Mouse (Mus musculus): ENCODE data around the gene Srebf1. TPM values are rescaled to one million over a fixed set of nuclear protein-coding genes. Genes with fewer than 3 reads are reported as not detected.

Gene Srebf1
- total RNA-seq, 4 experiments from 2014 or later: 85.8 to 103 (median 100) TPM

GRCm38 (mm10) chr11:60150677-60151076 is 71.7 kb downstream of the Srebf1 start:
- DNase-seq (ENCODE audit: low spot score in 2 of 2): no peak

Small RNA genes within 50 kb of the gene (microRNA-seq; reads per million reads assigned to microRNA genes)
- 0.63 to 0.88 reads per million in 2 experiments for gene Mir6921
- gene Mir6922: 0.44 to 0.63 reads per million in 2 experiments

Other genes with a start within 250 kb of the Srebf1 start
- 1 to 10 TPM; 2.7 to 6.2 (median 4.3) TPM for gene Pemt, start 176.1 kb downstream of the Srebf1 start, total RNA-seq (2022)
- gene Rai1, start 117.6 kb downstream of the Srebf1 start, total RNA-seq (2022): 10 to 100 TPM; 69.5 to 78.3 (median 71.5) TPM
- 100 to 1,000 TPM; 205 to 222 (median 215) TPM for gene Tom1l2, start 130.3 kb upstream of the Srebf1 start, total RNA-seq (2022)
- 10 to 100 TPM in 1 of 4 experiments, 1 to 10 TPM in 3; 8.6 to 12.8 (median 9.3) TPM for gene Drc3, start 130.7 kb upstream of the Srebf1 start, total RNA-seq (2022)
- gene Gid4, start 194.6 kb upstream of the Srebf1 start, total RNA-seq (2022): 10 to 100 TPM; 45.6 to 53.8 (median 50.3) TPM
- gene Atpaf2, start 195.9 kb upstream of the Srebf1 start, total RNA-seq (2022): 10 to 100 TPM; 27.7 to 34.3 (median 30.8) TPM
- 10 to 100 TPM; 66.9 to 74.1 (median 69.2) TPM for gene Drg2, start 232.0 kb upstream of the Srebf1 start, total RNA-seq (2022)
- gene Myo15, start 246.8 kb upstream of the Srebf1 start, total RNA-seq (2022): under 1 TPM; 0.06 to 0.21 (median 0.18) TPM

Measured in left cerebral cortex, adult 8-10 months (tissue).